Mouse (Mus musculus) lung, embryonic 15.5 days (tissue): ENCODE measurements at regions not wholly inside any gene's neighbourhood (a gene's known extent, or its start where the extent isn't known, plus 50 kb on each side); places are given as distances from the start of the nearest gene placed in this dataset.

Source experiments
- ATAC-seq: fragments of 200-750 bp; cut with Nextera tagmentation; 2 replicates; pipeline ENCODE4 v1.8.0; 2017; ENCODE audit warnings: moderate number of reproducible peaks, borderline replicate concordance; ENCODE audit not compliant: low FRiP score, low TSS enrichment; ENCODE audit errors: extremely low read depth
- H3K27ac ChIP-seq: fragments of 300-500 bp; sonication (generic); 2 replicates; pipeline ENCODE4 v1.5.1; 2015; ENCODE audit warnings: moderate library complexity, mild to moderate bottlenecking, inconsistent platforms
- H3K27me3 ChIP-seq: fragments of 300-500 bp; sonication (generic); 2 replicates; pipeline ENCODE4 v1.6.1; 2015; ENCODE audit warnings: inconsistent platforms
- H3K36me3 ChIP-seq: fragments of 300-500 bp; sonication (generic); 2 replicates; pipeline ENCODE4 v1.6.1; 2015; ENCODE audit warnings: inconsistent platforms
- H3K4me1 ChIP-seq: fragments of 300-500 bp; sonication (generic); 2 replicates; pipeline ENCODE4 v1.6.1; 2015; ENCODE audit warnings: inconsistent platforms
- H3K4me2 ChIP-seq: fragments of 300-500 bp; sonication (generic); 2 replicates; pipeline ENCODE4 v1.6.1; 2015; ENCODE audit warnings: inconsistent platforms, mild to moderate bottlenecking, moderate library complexity
- H3K4me3 ChIP-seq: fragments of 300-500 bp; sonication (generic); 2 replicates; pipeline ENCODE4 v1.5.1; 2015; ENCODE audit warnings: mild to moderate bottlenecking, inconsistent platforms
- H3K9ac ChIP-seq: fragments of 300-500 bp; sonication (generic); 2 replicates; pipeline ENCODE4 v1.6.1; 2015; ENCODE audit warnings: inconsistent platforms
- H3K9me3 ChIP-seq: fragments of 300-500 bp; sonication (generic); 2 replicates; pipeline ENCODE4 v1.6.1; 2016; ENCODE audit warnings: inconsistent platforms
- WGBS: fragments of 180-500 bp; shearing (Covaris S2); methylation state at CpG from one replicate; pipeline ENCODE4 v1.1.7; 2015; 5-methylcytosine and 5-hydroxymethylcytosine counted together

GRCm38 (mm10) chr9:53045788-53046187 is 202.1 kb downstream of the Ddx10 start:
- no peaks in the 10 kb centered on the region for H3K4me1 ChIP-seq
- H3K36me3 ChIP-seq = no peaks in the 10 kb centered on the region
- no peak overlapping the region for H3K4me3 ChIP-seq
- H3K27ac ChIP-seq = no peak overlapping the region
- no peak overlapping the region for H3K4me2 ChIP-seq
- ATAC-seq = no peak
- H3K9ac ChIP-seq = no peak overlapping the region
- no peaks in the 10 kb centered on the region for H3K27me3 ChIP-seq
- no peaks in the 10 kb centered on the region for H3K9me3 ChIP-seq
- WGBS = 61% methylated on average over 6 of the region's 6 CpGs

GRCm38 (mm10) chr9:53033797-53034196 is 214.1 kb downstream of the Ddx10 start:
- H3K27me3 ChIP-seq = no peaks in the 10 kb centered on the region

GRCm38 (mm10) chr9:53022096-53022495 is 225.8 kb downstream of the Ddx10 start:
- Histone ChIP-seq H3K36me3 (no peaks in the 10 kb centered on the region), H3K4me1 (no peaks in the 10 kb centered on the region), H3K27me3 (no peaks in the 10 kb centered on the region), H3K4me3 (no peak overlapping the region), H3K9me3 (no peaks in the 10 kb centered on the region), H3K9ac (no peak overlapping the region), H3K27ac (no peak overlapping the region), H3K4me2 (no peak overlapping the region)
- ATAC-seq = no peak
- 78% methylated on average over 4 of the region's 4 CpGs for WGBS

More at GRCm38 (mm10) chr9:53033797-53034196, 214.1 kb downstream of the Ddx10 start:
- 76% methylated on average over 4 of the region's 4 CpGs for WGBS
- Histone ChIP-seq H3K27ac (no peak overlapping the region), H3K36me3 (no peaks in the 10 kb centered on the region), H3K4me3 (no peak overlapping the region), H3K9ac (no peak overlapping the region), H3K9me3 (no peaks in the 10 kb centered on the region), H3K4me2 (no peak overlapping the region), H3K4me1 (no peaks in the 10 kb centered on the region)
- no peak for ATAC-seq

GRCm38 (mm10) chr9:53010741-53011140 is 237.1 kb downstream of the Ddx10 start:
- WGBS = 89% methylated on average over 9 of the region's 9 CpGs
- Histone ChIP-seq H3K9ac (no peak overlapping the region), H3K9me3 (no peaks in the 10 kb centered on the region), H3K4me2 (no peak overlapping the region), H3K4me1 (no peaks in the 10 kb centered on the region), H3K36me3 (no peaks in the 10 kb centered on the region), H3K27ac (no peak overlapping the region), H3K27me3 (no peaks in the 10 kb centered on the region), H3K4me3 (no peak overlapping the region)
- no peak for ATAC-seq

GRCm38 (mm10) chr9:53007395-53007794 is 240.5 kb downstream of the Ddx10 start:
- H3K4me2 ChIP-seq = no peak overlapping the region
- no peaks in the 10 kb centered on the region for H3K4me1 ChIP-seq
- no peak overlapping the region for H3K9ac ChIP-seq
- H3K27me3 ChIP-seq = no peaks in the 10 kb centered on the region
- WGBS = 82% methylated on average over 10 of the region's 10 CpGs
- no peak overlapping the region for H3K4me3 ChIP-seq
- no peaks in the 10 kb centered on the region for H3K9me3 ChIP-seq
- ATAC-seq = no peak
- no peaks in the 10 kb centered on the region for H3K36me3 ChIP-seq
- H3K27ac ChIP-seq = no peak overlapping the region

- no peak overlapping the region for H3K27ac ChIP-seq
- WGBS = 81% methylated on average over 1 of the region's 1 CpGs
- H3K4me1 ChIP-seq = no peaks in the 10 kb centered on the region
- H3K4me3 ChIP-seq = no peak overlapping the region
- ATAC-seq = no peak
- no peaks in the 10 kb centered on the region for H3K27me3 ChIP-seq
- H3K9me3 ChIP-seq = no peaks in the 10 kb centered on the region
- H3K4me2 ChIP-seq = no peak overlapping the region
- H3K9ac ChIP-seq = no peak overlapping the region
- H3K36me3 ChIP-seq = no peaks in the 10 kb centered on the region
Observed at GRCm38 (mm10) chr9:53006085-53006484, 241.8 kb downstream of the Ddx10 start.

- Histone ChIP-seq H3K4me3 (no peak overlapping the region), H3K36me3 (no peaks in the 10 kb centered on the region), H3K4me1 (no peaks in the 10 kb centered on the region), H3K9ac (no peak overlapping the region), H3K9me3 (no peaks in the 10 kb centered on the region), H3K27ac (no peak overlapping the region), H3K27me3 (no peaks in the 10 kb centered on the region), H3K4me2 (no peak overlapping the region)
- ATAC-seq = no peak
- WGBS = 56% methylated on average over 3 of the region's 3 CpGs
Observed at GRCm38 (mm10) chr9:53004253-53004978, 243.4 kb downstream of the Ddx10 start.

- no peak for ATAC-seq
- H3K9me3 ChIP-seq = no peaks in the 10 kb centered on the region
- WGBS = 64% methylated on average over 1 of the region's 1 CpGs
Observed at GRCm38 (mm10) chr9:52976041-52976440, 271.8 kb downstream of the Ddx10 start.

GRCm38 (mm10) chr9:52965631-52966030 is 282.2 kb downstream of the Ddx10 start:
- Histone ChIP-seq H3K4me3 (no peak overlapping the region), H3K36me3 (no peaks in the 10 kb centered on the region), H3K4me1 (no peaks in the 10 kb centered on the region), H3K9me3 (no peaks in the 10 kb centered on the region), H3K27me3 (no peaks in the 10 kb centered on the region), H3K9ac (no peak overlapping the region), H3K4me2 (no peak overlapping the region), H3K27ac (no peak overlapping the region)
- WGBS = 90% methylated on average over 4 of the region's 4 CpGs
- ATAC-seq = no peak

More at GRCm38 (mm10) chr9:52976041-52976440, 271.8 kb downstream of the Ddx10 start:
- no peaks in the 10 kb centered on the region for H3K4me1 ChIP-seq
- no peaks in the 10 kb centered on the region for H3K36me3 ChIP-seq
- no peak overlapping the region for H3K4me3 ChIP-seq
- H3K27me3 ChIP-seq = no peaks in the 10 kb centered on the region
- H3K9ac ChIP-seq = no peak overlapping the region
- no peak overlapping the region for H3K27ac ChIP-seq
- no peak overlapping the region for H3K4me2 ChIP-seq

- Histone ChIP-seq H3K4me2 (no peak overlapping the region), H3K4me3 (no peak overlapping the region), H3K4me1 (no peaks in the 10 kb centered on the region), H3K9ac (no peak overlapping the region), H3K27ac (no peak overlapping the region), H3K9me3 (no peaks in the 10 kb centered on the region), H3K27me3 (no peaks in the 10 kb centered on the region), H3K36me3 (no peaks in the 10 kb centered on the region)
- WGBS = 70% methylated on average over 6 of the region's 6 CpGs
- ATAC-seq = no peak
Observed at GRCm38 (mm10) chr9:52959668-52960067, 280.1 kb upstream of the AI593442 start.

GRCm38 (mm10) chr9:52957245-52957644 is 277.7 kb upstream of the AI593442 start:
- Histone ChIP-seq H3K4me2 (no peak overlapping the region), H3K4me3 (no peak overlapping the region), H3K9me3 (no peaks in the 10 kb centered on the region), H3K27me3 (no peaks in the 10 kb centered on the region), H3K9ac (no peak overlapping the region), H3K4me1 (no peaks in the 10 kb centered on the region), H3K27ac (no peak overlapping the region), H3K36me3 (no peaks in the 10 kb centered on the region)
- no peak for ATAC-seq
- 33% methylated on average over 1 of the region's 1 CpGs for WGBS

- Histone ChIP-seq H3K9ac (no peak overlapping the region), H3K27ac (no peak overlapping the region), H3K36me3 (no peaks in the 10 kb centered on the region), H3K4me3 (no peak overlapping the region), H3K9me3 (no peaks in the 10 kb centered on the region), H3K4me1 (peaks cover 10% of the 10 kb centered on the region), H3K4me2 (no peak overlapping the region), H3K27me3 (0 out of 2 replicates have a peak, but pooled peaks cover under 1% of the 10 kb centered on the region)
- ATAC-seq = no peak
- 40% methylated on average over 5 of the region's 5 CpGs for WGBS
Observed at GRCm38 (mm10) chr9:52944081-52944480, 264.5 kb upstream of the AI593442 start.
